Mouse (Mus musculus) urinary bladder, postnatal 10 days (tissue): ENCODE results near the gene Crk.

Experiments
- DNase-seq: peaks from one replicate; pipeline ENCODE4 v3.0.0; 2022; ENCODE audit warnings: low spot score

The Crk gene

DNA sequence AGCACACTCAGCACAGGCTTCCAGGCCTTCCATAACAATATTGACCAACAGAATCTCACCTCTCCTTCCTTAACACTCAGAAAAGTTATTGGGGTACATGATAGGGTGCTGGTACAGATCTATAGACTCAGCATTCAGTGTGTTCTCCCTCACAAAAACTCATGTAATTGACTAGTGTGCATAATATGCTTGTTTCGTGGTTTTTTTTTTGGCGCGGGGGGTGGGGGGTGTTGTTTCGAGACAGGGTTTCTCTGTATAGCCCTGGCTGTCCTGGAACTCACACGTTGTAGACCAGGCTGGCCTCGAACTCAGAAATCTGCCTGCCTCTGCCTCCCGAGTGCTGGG is 59.4 kb downstream of the Crk start:
- no peak for DNase-seq

DNA sequence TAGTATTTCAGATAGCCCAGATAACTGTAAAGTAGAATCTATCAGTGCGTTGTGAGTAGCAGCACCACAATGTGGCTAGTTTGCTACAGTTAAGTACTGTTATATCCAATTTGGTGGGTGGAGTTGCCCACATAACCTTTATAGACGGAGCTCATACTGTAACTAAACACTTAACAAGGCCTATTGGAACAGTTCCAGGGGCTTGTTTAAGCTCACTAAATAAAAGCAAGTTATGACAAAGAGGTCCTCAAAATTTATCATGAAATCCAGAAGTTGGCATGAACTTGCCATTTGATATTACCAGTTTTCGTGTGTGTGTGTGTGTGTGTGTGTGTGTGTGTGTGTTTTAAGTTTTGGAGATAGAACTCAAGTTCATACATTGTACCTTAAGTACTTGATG is 61.1 kb downstream of the Crk start:
- DNase-seq = no peak

DNA sequence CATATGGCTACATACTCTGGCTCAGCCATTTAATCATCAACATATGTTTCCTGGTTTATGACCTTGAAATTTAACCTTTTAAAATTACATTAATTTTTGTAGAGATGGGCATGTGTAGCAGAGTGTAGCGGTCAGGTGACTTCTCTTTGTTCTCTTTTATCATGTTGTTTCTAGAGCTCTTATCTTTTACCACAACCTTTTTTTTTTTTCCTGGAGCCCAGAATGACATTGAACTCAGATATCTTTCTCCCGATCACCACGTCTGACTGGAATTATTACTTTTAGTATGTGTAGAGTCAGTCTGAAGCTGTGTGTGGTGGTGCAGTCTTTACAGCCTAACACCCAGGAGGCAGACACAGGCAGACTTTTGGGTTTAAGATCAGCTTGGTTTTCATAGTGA is 62.6 kb downstream of the Crk start:
- no peak for DNase-seq

DNA sequence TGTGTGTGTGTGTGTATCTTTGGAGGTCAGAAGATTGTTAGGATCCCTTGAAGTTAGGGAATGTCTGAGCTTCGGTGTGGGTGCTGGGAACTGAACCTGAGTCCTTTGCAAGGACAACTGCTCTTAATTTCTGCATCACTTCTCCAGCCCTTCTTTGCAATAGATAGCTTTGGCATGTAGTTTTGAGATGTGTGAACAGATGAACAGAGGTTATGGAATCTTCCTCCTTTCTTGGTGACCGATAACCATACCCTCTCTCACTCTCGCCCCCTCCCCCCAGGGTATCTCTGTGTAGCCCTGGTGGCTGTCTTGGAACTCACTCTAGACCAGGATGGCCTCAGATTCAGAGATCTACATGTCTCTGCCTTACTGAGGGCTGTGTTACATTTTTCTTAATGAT is 65.7 kb downstream of the Crk start:
- DNase-seq = no peak

DNA sequence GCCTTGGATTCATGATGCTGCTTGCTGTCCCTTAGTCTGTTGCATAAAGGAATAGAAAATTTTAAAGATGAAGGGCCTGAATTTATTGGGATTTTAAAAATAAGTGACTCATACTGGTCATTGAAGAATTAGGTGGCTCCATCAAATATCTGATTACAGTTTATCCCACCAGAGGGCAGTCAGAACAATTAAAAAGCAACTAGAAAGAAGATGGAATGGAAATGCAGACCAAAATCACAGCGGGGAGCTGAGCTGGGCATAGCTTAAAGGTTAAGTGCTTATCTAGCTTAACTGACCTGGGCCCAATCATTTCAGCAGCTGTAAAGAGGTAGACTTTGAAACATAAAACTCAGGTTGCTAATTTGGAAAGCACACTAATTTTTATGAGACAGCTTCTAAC is 71.5 kb downstream of the Crk start:
- no peak for DNase-seq

DNA sequence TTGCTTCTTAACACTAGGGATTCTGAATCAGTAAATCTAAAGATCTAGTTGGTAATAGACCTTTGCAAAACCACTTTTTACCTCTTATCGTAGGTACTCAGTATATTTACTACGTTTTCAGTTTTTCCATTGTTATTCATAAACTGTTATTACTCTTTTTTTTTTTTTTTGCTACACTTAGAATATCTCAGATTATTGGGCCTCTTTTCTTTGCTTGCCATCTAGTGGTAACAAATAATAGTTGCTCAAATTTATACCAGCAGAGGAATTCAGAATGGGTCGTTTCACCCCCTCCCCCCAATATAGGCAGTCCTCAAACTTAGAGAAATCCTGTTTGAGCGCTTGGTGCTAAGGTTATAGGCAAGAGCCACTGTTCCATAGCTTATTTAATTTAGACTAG is 72.0 kb downstream of the Crk start:
- no peak for DNase-seq
